Mouse (Mus musculus): Measurements from ENCODE around the gene Il17f.

DNA sequence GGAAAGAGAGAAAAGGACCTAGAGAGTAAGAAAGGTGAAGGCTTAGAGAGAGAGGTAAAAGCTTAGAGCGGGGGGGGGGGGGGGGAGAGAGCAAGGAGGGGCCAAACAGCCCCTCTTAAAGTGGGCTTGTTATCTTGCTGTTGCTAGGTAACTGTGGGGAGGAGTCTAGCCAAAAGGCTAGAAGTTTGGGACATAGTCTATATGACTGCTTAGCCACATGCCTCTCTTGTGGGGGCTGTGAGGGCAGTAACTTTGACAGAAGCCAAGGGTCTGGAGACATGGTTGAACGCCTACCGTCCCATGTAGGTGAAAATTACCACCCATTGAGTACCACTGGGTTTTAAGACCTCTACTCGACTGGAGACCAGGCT is 42.7 kb upstream of the Il17f start:
- no peak for TF ChIP-seq CTCF (IDR thresholded peaks at IDR 0.05; ENCODE audit: low read depth, low read length)
- no peak for TF ChIP-seq POLR2A (IDR thresholded peaks at IDR 0.05; ENCODE audit: borderline replicate concordance, low read depth, low read length)
